Mouse (Mus musculus) liver, postnatal 0 days (tissue): Measurements from ENCODE around the gene Prr23a1.

Experiments used
- CTCF ChIP-seq: sonication (generic); IDR thresholded peaks from 2 replicates; pipeline ENCODE4 v1.5.1; 2016; ENCODE audit warnings: antibody characterized with exemption, low read depth
- EP300 ChIP-seq: IDR thresholded peaks from 2 replicates; pipeline ENCODE4 v1.6.1; 2016; ENCODE audit warnings: antibody characterized with exemption, low read depth, mild to moderate bottlenecking

DNA sequence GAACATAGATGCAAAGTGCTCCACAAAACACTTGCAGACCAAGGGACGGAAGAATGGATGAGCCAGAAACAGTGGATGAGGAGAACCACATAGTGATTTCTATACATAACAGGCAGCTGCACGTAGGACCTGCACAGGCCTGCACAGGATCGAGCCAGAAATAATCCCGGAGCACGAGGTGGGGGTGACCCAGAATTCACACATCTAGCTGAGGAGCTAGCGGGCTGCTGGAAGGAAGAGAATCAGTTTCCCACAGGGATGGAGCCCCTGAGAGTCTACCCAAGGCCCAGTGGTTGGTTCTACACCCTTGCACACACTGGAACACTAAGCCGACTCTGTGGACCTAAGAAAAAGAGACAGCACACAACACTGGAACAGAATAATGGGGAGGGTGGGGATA is 18.5 kb upstream of the Prr23a1 start:
- no peak for TF ChIP-seq CTCF
- no peak for TF ChIP-seq EP300
